Mouse (Mus musculus) spleen, adult 12 weeks (tissue): Measurements from ENCODE around the gene Tmem216.
A peak's percentile ranks its signal among the peaks of the same experiment; 100 is the strongest.
"Not testable (repeated sequence)": the region's sequence is repeated elsewhere in the genome, so short reads cannot be mapped to it uniquely, and the experiment has no call there.

Source experiments
- DNase-seq: peaks from one replicate; pipeline ENCODE4 v3.0.0; 2022; ENCODE audit warnings: low spot score

Gene Tmem216

GRCm38 (mm10) chr19:10565217-10565616 lies 9.2 kb upstream of the Tmem216 start:
- DNase-seq = no peak

DNA sequence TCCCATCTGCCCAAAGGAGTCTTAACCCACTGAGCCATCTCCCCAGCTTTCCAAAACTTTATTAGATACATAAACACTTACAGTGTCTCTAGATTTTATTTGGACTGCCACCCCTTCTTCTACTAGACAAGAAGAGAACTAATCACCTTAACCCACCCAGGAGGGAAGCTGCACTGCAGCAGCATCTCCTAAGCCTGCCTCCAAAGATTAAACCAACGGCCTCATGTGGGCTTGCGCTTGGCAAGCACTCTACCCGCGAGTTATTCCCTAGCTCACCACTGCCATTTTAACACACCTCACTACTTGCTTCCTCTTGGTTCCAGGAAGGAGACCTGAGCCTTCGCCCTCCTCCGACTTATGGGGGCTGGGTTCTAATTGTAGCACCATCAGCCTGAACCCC lies 8.2 kb upstream of the Tmem216 start:
- no peak for DNase-seq

DNA sequence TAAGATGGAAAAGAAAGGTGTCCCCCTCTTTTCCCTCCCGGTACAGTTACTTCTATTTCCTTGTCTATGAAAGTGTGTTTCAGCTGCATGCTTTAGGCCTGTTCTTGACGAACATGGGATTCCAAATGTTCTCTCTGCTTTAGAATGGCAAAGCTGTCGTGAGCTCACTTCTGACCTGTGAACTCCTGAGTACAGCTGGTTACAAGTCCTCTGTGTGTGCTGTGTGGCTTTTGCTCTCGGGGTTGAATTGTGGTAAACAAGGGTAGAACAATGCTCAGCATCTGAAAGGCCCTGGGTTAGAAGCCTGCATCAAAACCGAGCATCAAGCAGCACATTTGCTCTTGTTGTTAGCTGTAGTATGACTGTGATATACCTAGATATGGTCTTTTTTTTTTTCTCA lies 6.3 kb upstream of the Tmem216 start:
- DNase-seq = no peak

DNA sequence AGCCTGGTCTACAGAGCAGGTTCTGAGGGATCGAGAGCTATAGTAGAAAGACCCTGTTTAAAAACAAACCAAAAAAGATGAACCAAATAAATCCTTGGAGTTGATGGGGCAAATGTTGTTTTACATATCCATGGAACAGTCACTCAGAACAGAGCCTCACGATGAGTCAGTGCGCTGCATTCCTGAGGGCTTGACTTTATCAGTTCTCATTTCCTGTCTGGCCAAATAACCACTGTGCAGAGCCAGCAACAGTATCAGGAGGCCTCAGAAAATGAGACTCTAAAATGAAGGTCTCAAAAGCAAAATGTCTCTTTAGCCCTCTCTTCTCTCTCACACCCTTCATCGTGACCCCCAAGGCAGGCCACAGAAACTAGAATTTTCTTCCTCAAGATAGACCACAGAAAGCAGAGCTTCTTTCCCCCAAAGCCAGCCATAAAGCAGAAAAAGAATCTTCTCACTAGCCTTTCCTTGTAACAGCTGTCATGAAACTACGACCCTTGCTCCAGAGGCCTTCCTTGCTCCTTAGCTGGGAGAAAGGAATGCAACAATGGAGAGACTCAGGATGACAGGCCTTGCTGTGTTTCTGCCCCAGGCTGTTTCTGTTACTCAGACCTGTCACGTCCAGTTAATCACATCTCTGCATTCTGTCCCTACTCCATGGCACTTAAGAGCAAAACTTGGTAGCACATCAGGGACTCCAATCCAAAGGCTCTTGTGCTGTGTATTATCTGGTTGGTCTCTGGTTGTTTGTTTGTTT lies 5.7 kb upstream of the Tmem216 start:
- DNase-seq = no peak

DNA sequence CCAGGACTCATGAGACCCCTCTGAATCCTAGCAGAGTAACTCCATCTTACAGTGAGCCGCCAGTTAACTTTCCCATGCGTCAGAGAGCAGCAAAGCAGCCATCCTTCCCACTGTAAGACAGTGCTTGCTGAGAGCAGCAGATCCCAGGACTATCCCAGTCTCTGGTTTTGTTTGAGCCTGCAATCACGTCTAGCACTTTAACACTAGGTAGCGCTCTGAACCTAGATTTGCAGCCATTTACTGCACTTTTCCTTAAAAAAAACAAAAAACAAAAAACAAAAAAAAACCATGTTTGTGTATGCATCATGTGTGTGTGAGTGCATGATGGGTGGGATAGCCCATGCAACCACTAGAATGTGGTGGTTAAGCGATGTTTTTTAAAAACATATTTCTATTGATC lies 4.1 kb upstream of the Tmem216 start:
- DNase-seq = no peak

- DNase-seq = not testable (repeated sequence)
These were observed 1.9 kb upstream of the Tmem216 start for GRCm38 (mm10) chr19:10557837-10558375.

GRCm38 (mm10) chr19:10557430-10557829 lies 1.4 kb upstream of the Tmem216 start:
- no peak for DNase-seq

GRCm38 (mm10) chr19:10557001-10557400 lies 963 bp upstream of the Tmem216 start:
- DNase-seq = no peak

DNA sequence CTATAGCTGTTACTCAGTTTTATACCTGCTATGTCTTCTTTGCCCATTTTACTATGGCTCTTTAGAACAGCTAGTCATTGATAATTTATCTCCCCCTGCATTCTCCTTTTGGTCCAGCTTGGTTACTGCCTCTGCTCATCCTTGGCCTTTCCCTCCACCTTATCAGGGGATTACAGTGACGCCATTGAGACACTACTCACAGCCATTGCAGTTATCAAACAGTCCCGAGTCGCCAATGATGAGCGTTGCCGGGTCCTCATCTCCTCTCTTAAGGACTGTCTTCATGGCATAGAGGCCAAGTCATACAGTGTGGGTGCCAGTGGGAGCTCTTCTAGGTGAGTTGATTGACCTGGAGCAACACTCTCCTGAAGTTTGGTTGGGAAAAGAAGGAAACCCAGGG lies 16.6 kb downstream of the Tmem216 start:
- DNase-seq = peak; percentile 3

DNA sequence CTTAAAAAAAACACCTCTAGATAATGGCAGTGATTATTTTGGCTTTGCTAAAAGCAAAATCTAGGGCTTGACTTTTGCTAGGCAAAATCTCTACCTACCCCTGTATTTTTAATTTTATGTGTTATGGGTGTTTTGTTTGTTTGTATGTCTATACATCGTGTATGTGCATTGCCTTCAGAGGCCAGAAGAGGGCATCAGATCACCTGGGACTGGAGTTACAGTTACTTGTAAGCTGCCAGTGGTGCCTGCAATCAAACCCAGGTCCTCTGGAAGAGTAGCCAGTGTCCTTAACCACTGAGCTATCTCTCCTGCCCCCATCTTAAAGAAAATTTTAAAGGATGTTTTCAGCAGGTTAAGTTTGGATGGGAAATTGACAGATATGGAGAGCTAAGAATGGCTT lies 26.0 kb downstream of the Tmem216 start:
- no peak for DNase-seq

DNA sequence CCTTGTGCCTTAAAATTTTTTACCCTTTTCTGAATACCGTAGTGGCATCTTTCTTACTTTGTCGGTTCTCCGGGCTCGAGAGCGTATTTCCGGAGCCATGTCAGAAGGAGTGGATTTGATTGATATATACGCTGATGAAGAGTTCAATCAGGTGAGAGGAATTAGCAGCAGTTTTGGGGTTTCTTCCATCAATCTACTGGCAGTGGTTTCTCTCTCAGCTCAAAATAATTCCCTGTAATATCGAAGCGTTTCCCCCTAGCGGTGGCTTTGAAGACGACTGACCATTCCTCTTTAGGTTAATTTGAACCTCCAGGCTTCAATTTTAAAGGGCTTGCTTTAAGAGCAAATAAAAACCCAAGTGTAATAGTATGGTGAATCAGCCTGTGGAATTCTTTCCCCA lies 30.1 kb downstream of the Tmem216 start, which contains the start of gene Sdhaf2:
TSS of gene Sdhaf2 (minus strand) at position 233 of the 400 bp plus-strand sequence.
- no peak for DNase-seq

DNA sequence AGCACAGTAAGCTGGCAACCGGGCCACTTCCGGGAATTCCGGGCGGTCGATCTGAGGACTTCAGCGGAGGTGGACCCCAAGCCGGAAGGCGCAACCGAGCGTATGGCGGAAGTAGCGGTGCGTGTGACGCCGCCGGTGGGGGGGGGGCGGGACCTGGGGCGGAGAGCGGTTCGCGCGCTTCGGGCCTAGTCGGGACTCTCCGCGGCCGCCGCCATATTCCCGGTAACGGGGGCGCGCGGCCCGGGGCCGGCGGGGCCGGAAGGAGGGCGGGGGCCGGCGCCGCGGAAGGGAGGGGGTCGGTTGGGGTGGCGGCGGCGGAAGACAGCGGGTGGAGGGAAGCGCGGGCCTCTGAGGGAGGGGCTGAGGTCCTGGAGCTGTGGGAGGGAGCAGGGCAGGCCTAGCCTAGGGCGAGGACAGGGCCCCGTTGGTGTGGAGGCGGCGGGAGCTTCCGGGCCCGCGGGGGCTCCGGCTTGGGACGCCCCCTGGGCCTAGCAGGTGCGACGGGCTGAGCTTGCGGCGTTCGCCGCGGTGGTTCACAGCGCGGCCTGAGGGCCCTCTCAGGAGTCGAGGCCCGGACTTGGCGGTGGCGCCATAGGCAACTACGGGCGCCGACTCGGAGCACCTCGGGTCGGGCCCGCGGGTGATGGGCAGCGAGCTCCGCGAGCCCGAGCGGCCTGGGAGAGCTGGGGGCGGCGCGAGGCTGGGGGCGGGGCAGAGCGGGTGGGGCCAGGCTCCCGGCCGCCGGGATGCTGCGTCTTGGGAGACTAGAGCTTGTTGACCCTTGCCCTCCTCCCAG lies 30.7 kb downstream of the Tmem216 start, which contains the start of gene Cpsf7:
TSS of gene Cpsf7 (plus strand) at position 161 of the 796 bp plus-strand sequence.
- DNase-seq = peak; percentile 83

DNA sequence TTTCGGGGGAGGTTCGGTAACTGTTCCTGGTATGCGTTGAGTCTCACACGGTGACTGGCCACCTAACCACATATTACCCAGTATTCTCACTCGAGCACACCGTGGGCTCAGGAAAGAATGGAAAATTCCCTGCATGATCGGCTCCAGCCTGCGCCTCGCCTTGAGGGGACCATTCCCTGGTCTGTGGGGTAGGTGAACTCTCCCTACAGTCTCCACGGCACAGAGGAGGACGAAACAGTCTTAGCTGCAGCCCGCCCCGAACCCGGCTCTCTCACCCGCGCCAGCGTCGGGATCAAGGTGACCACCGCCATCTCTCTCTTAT lies 31.3 kb downstream of the Tmem216 start:
- DNase-seq = no peak

DNA sequence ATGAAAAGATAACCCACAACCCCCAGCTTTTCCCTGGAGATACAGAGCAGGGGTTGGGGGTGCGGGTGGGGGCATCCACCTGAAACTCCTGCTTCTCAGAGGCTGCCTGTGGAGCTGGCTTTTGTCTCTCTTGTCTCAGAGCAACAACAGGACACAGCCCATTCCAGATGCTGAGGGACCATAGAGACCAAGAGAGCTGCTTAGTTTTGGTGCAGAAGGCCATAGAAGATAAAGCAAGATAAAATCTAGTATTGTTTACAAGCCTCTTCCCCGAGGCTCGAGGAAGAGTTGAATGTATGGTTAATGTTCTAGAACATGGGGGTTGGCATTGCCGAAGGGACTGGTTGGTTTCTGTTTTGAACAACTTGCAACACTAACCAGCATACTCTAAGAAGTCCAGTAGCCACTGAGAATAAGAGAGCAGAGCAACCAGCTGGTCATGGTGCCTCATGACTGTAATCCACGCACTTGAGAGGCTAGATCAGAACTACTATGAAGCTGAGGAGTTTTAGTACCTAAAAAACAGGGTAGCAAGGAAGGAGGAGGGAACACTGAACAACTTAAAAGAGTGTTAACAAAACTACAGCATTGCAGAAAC lies 32.5 kb downstream of the Tmem216 start:
- DNase-seq = no peak

GRCm38 (mm10) chr19:10521926-10522325 lies 34.1 kb downstream of the Tmem216 start:
- no peak for DNase-seq

DNA sequence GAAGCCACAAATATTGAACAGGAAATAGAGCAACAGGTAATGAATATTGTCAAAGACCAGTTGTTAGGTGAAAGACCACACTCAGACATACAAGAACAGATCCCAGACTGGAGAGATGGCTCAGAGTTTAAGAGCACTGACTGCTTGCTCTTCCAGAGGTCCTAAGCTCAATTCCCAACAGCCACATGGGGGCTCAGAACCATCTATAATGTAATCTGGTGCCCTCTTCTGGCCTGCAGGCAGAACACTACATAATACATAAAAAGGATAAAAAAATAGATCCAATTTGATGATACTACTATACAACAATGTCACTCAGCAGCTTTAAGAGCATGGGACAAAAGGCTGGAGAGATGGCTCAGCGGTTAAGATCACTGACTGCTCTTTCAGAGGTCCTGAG lies 35.7 kb downstream of the Tmem216 start:
- DNase-seq = no peak

DNA sequence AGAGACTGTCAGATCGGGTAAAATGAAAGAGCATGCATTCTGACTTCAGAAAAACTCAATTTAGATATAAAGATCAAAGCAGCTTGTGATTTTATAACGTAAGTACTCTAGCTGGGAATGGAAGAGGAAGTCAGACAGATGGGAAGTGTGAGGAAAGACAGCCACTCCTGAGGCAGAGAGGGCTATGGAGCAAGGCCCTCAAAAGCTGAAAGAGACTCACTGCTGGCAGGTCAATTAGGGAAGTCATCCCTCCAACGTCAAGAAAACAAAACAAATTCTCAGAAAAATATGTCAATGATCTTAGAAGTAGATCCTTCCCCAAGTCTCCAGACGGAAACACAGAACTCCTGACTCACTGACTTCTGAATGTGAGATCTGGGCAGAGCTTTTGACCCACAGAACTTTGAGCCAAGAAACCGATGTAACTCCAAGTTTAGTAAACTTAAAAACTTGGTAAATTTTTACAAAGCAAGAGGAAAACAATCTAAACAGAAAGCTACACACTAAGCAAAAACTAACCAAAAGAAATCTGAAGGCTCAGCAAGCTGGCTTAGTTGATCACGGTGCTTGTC lies 45.2 kb downstream of the Tmem216 start:
- no peak for DNase-seq

GRCm38 (mm10) chr19:10502571-10502970 lies 53.5 kb downstream of the Tmem216 start:
- peak; percentile 26 for DNase-seq

DNA sequence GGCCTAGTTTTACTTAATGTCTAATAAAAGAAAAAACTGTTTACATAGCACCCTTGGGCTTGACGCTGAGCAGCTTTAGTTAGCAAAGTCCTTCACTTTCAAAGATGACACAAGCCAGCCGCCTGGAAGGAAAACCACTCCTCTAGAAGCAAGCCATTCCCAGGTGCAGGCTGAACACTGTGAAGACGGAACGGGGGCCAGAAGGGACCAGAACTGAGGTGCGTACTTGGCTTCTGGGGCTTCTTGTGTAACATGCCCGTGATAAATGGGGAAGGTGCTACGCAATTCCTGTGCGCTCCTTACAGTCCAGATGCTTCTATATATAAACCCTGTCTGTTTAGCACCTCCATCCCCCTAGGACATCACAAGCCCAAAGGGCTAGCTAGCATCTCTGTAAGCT lies 55.5 kb downstream of the Tmem216 start:
- DNase-seq = no peak

- no peak for DNase-seq
These were observed 58.4 kb downstream of the Tmem216 start for GRCm38 (mm10) chr19:10497512-10498160.

GRCm38 (mm10) chr19:10496976-10497375 lies 59.1 kb downstream of the Tmem216 start:
- no peak for DNase-seq

- no peak for DNase-seq
These were observed 60.4 kb downstream of the Tmem216 start for GRCm38 (mm10) chr19:10495670-10496069.
